Mouse (Mus musculus) lung, adult 2 months (tissue): ENCODE measurements around the gene Fam234a.

ENCODE experiments used
- CTCF ChIP-seq: fragments of 200-500 bp; IDR thresholded peaks from 2 replicates; pipeline ENCODE4 v1.5.1; 2011; ENCODE audit warnings: mild to moderate bottlenecking, low read length, control low read depth; ENCODE audit not compliant: insufficient read depth
- POLR2A ChIP-seq: fragments of 200-500 bp; IDR thresholded peaks from 2 replicates; pipeline ENCODE4 v1.6.1; 2011; ENCODE audit warnings: low read depth, mild to moderate bottlenecking, control low read depth, low read length, borderline replicate concordance; ENCODE audit errors: extremely low read depth

GRCm38 (mm10) chr17:26192481-26193190, 51.4 kb downstream of the Fam234a start:
- no peak for TF ChIP-seq CTCF
- TF ChIP-seq POLR2A = no peak
